Mouse (Mus musculus) heart, embryonic 12.5 days (tissue): ENCODE measurements around the gene Gm36028. TPM values are rescaled to one million over a fixed set of nuclear protein-coding genes. Genes with fewer than 3 reads are reported as not detected.

Experiments used
- ATAC-seq: fragments of 200-750 bp; cut with Nextera tagmentation; 2 replicates; pipeline ENCODE4 v1.8.0; 2017; ENCODE audit warnings: moderate TSS enrichment, moderate library complexity; ENCODE audit not compliant: insufficient number of reproducible peaks, low FRiP score
- H3K27ac ChIP-seq: fragments of 300-500 bp; sonication (generic); 2 replicates; pipeline ENCODE4 v1.5.1; 2016; ENCODE audit warnings: mild to moderate bottlenecking, moderate library complexity; ENCODE audit not compliant: poor library complexity, severe bottlenecking
- H3K27me3 ChIP-seq: fragments of 300-500 bp; sonication (generic); replicated peaks from 2 replicates; pipeline ENCODE4 v1.6.1; 2016; ENCODE audit warnings: mild to moderate bottlenecking, moderate library complexity
- H3K36me3 ChIP-seq: fragments of 300-500 bp; sonication (generic); 2 replicates; pipeline ENCODE4 v1.6.1; 2016; ENCODE audit warnings: mild to moderate bottlenecking, moderate library complexity
- H3K4me1 ChIP-seq: fragments of 300-500 bp; sonication (generic); replicated peaks from 2 replicates; pipeline ENCODE4 v1.6.1; 2016; ENCODE audit warnings: mild to moderate bottlenecking
- H3K4me2 ChIP-seq: fragments of 300-500 bp; sonication (generic); 2 replicates; pipeline ENCODE4 v1.6.1; 2016; ENCODE audit warnings: mild to moderate bottlenecking, moderate library complexity
- H3K4me3 ChIP-seq: fragments of 300-500 bp; sonication (generic); 2 replicates; pipeline ENCODE4 v1.5.1; 2016; ENCODE audit warnings: mild to moderate bottlenecking
- H3K9ac ChIP-seq: fragments of 300-500 bp; sonication (generic); 2 replicates; pipeline ENCODE4 v1.6.1; 2016; ENCODE audit warnings: mild to moderate bottlenecking, moderate library complexity
- H3K9me3 ChIP-seq: fragments of 300-500 bp; sonication (generic); replicated peaks from 2 replicates; pipeline ENCODE4 v1.6.1; 2016; ENCODE audit warnings: mild to moderate bottlenecking, moderate library complexity
- WGBS: fragments of 180-500 bp; shearing (Covaris S2); methylation state at CpG from one replicate; pipeline ENCODE4 v1.1.7; 2016; 5-methylcytosine and 5-hydroxymethylcytosine counted together
- polyA plus RNA-seq: library from polyadenylated mRNA; unstranded; fragments of >200 nt; fragmentation: Nextera tagmentation; extraction: Ambion mirVana; gene quantifications from 2 replicates; pipeline ENCODE4 v1.2.1, GENCODE M21; 2016

Gene Gm36028
- polyA plus RNA-seq, 1 experiment from 2014 or later, result 0.89 TPM

GRCm38 (mm10) chr16:37878951-37879505 lies 18.1 kb upstream of the Gm36028 start:
- H3K27me3 ChIP-seq, result no peaks in the 10 kb centered on the region
- H3K36me3 ChIP-seq, result peaks cover 58% of the 10 kb centered on the region
- H3K4me3 ChIP-seq, result no peak overlapping the region
- H3K9ac ChIP-seq, result no peak overlapping the region
- H3K27ac ChIP-seq, result no peak overlapping the region
- no peaks in the 10 kb centered on the region for H3K9me3 ChIP-seq
- WGBS, result 87% methylated on average over 7 of the region's 7 CpGs
- peaks cover 17% of the 10 kb centered on the region for H3K4me1 ChIP-seq
- no peak overlapping the region for H3K4me2 ChIP-seq
- no peak for ATAC-seq

- H3K9me3 ChIP-seq, result no peaks in the 10 kb centered on the region
- H3K36me3 ChIP-seq, result peaks cover 41% of the 10 kb centered on the region
- no peak overlapping the region for H3K4me2 ChIP-seq
- H3K9ac ChIP-seq, result no peak overlapping the region
- peaks cover 17% of the 10 kb centered on the region for H3K4me1 ChIP-seq
- H3K27me3 ChIP-seq, result no peaks in the 10 kb centered on the region
- ATAC-seq, result no peak
- H3K4me3 ChIP-seq, result no peak overlapping the region
- 96% methylated on average over 3 of the region's 3 CpGs for WGBS
- H3K27ac ChIP-seq, result no peak overlapping the region
Measured at GRCm38 (mm10) chr16:37877406-37877805, 16.5 kb upstream of the Gm36028 start.

DNA sequence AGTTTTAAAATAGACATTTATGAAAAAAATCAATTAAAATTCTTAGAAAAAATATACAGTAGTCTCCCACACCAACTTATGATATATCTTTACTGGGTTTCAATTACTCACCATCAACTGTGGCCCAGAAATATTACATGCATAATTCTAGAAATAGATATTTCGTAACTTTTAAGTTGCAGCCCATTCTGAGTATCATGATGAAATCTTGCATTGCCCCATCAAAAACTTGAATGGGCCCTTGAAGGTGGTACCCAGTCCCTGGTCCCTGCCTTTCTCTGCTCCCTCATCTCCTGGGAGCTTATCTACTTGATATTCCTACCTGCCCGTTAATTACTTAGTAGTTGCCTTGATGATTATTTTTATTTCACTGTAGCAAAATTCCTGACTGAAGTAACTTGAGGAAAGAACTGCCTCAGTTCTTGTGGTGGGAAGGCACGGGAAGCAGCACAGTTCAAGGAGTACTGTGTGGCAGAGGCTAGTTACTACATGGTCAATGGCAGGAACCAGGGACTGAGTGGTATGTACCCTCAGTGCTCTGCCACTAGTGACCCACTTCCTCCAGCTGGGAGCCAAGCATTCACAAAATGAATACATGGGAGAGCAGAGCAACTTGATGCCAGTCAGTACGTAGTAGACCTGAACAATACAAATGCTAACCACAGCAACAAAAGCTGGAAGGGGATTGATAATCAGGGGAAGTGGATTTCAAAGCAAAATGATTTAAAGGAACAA lies 13.7 kb upstream of the Gm36028 start:
- Histone ChIP-seq H3K9me3 (no peaks in the 10 kb centered on the region), H3K4me3 (no peak overlapping the region), H3K9ac (no peak overlapping the region), H3K27me3 (no peaks in the 10 kb centered on the region), H3K4me2 (no peak overlapping the region), H3K4me1 (peaks cover 28% of the 10 kb centered on the region), H3K27ac (no peak overlapping the region), H3K36me3 (peaks cover 25% of the 10 kb centered on the region)
- WGBS, result 78% methylated on average over 4 of the region's 4 CpGs
- ATAC-seq, result no peak

DNA sequence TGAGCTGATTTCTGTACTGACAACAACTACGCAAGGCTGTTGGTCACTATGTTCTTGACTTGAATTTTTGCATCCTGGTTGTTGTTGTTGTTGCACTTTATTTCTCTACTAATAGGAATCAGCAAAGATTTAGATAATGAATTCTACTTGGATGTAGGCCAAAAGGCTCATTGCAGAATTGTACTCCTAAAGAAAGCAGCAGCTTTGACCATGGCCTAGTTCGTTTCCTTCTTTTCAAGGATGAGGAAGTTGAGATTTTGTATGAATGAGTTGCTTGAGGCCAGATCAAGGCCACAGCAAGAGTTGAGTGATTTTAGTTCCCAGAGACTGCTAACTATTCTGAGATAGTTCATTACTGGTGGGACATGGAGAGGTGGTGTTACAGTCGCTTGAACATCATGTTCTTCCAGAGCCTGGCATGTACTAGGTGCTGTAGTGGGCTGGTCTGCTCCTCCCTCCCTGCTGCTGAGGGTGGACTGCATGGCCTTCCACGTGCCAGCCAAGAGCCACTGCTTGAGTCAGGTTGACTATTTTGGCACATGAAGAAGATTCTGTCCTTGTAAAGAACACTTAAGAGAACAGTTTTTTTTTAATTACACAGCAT lies 10.3 kb upstream of the Gm36028 start:
- H3K27ac ChIP-seq, result no peak overlapping the region
- H3K4me1 ChIP-seq, result peaks cover 24% of the 10 kb centered on the region
- H3K4me2 ChIP-seq, result peak overlapping the region; percentile 29
- H3K4me3 ChIP-seq, result no peak overlapping the region
- ATAC-seq, result no peak
- 71% methylated on average over 4 of the region's 4 CpGs for WGBS
- no peaks in the 10 kb centered on the region for H3K27me3 ChIP-seq
- H3K36me3 ChIP-seq, result no peaks in the 10 kb centered on the region
- no peak overlapping the region for H3K9ac ChIP-seq
- no peaks in the 10 kb centered on the region for H3K9me3 ChIP-seq

DNA sequence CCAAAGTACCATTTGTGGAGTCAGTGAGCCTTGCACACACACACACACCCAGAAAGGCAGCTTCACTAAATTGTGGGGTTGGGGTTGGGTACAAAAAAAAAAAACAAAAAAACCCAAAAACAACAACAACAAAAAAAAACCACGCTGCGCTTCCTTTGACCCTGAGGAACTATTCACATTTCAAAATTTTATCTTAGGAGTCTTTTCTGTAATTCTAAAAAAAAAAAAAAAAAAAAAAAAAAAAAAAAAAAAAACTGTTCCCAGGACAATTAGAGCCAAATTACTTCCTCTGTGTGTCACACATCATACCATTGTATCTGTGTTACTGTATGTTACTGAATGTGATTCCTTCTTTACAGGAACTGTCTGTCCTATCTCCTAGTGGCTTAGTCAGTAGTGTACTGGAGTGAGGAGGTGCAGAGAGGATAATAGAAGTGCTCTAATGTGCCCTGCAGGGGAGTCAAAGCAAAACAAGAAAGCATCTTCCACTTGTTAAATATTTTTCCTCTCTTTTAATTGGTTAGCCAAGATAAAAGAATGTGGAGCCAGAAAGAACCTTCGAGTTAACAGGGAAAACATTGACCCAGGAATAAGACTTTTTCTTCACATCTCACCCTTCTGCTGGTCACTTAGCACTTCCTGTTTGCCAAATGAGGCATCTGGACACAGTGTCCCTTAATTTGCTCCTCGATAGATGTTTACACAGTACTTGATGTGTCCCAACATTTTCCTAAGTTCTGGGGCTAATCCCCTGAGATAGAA lies 8.7 kb upstream of the Gm36028 start:
- H3K36me3 ChIP-seq, result no peaks in the 10 kb centered on the region
- H3K27ac ChIP-seq, result peak overlapping the region; percentile 99
- H3K9me3 ChIP-seq, result no peaks in the 10 kb centered on the region
- WGBS, result 22% methylated on average over 4 of the region's 4 CpGs
- H3K4me1 ChIP-seq, result peaks cover 21% of the 10 kb centered on the region
- H3K4me3 ChIP-seq, result peak overlapping the region; percentile 77
- no peaks in the 10 kb centered on the region for H3K27me3 ChIP-seq
- peak overlapping the region; percentile 94 for H3K9ac ChIP-seq
- H3K4me2 ChIP-seq, result peak overlapping the region; percentile 70
- ATAC-seq, result no peak

- no peaks in the 10 kb centered on the region for H3K36me3 ChIP-seq
- peak overlapping the region; percentile 94 for H3K9ac ChIP-seq
- ATAC-seq, result peak; percentile 64
- peak overlapping the region; percentile 70 for H3K4me2 ChIP-seq
- H3K4me3 ChIP-seq, result peak overlapping the region; percentile 77
- H3K27ac ChIP-seq, result peak overlapping the region; percentile 99
- no peaks in the 10 kb centered on the region for H3K9me3 ChIP-seq
- no peaks in the 10 kb centered on the region for H3K27me3 ChIP-seq
- H3K4me1 ChIP-seq, result peaks cover 19% of the 10 kb centered on the region
- WGBS, result under 1% methylated on average over 81 of the region's 87 CpGs
Measured at GRCm38 (mm10) chr16:37868506-37869469, 7.8 kb upstream of the Gm36028 start.

GRCm38 (mm10) chr16:37867791-37868505 lies 7.0 kb upstream of the Gm36028 start, which contains the start of gene Lrrc58:
Gene Lrrc58, plus strand, starts transcription at chr16:37868389.
- Histone ChIP-seq H3K36me3 (no peaks in the 10 kb centered on the region), H3K4me1 (peaks cover 19% of the 10 kb centered on the region), H3K4me2 (peak within 1 kb of the TSS; percentile 70), H3K27me3 (no peaks in the 10 kb centered on the region), H3K9ac (peak within 1 kb of the TSS; percentile 94), H3K4me3 (peak within 1 kb of the TSS; percentile 77), H3K27ac (peak within 1 kb of the TSS; percentile 99), H3K9me3 (no peaks in the 10 kb centered on the region)
- peak; percentile 94 for ATAC-seq
- WGBS, result 1% methylated on average over 86 of the region's 86 CpGs

- H3K4me1 ChIP-seq, result peaks cover 14% of the 10 kb centered on the region
- no peak overlapping the region for H3K27ac ChIP-seq
- no peak overlapping the region for H3K4me2 ChIP-seq
- no peaks in the 10 kb centered on the region for H3K36me3 ChIP-seq
- H3K4me3 ChIP-seq, result no peak overlapping the region
- H3K9me3 ChIP-seq, result 0 out of 2 replicates have a peak, but pooled peaks cover 5% of the 10 kb centered on the region
- H3K27me3 ChIP-seq, result no peaks in the 10 kb centered on the region
- no peak for ATAC-seq
- H3K9ac ChIP-seq, result no peak overlapping the region
- WGBS, result 87% methylated on average over 9 of the region's 9 CpGs
Measured at GRCm38 (mm10) chr16:37865841-37866240, 4.9 kb upstream of the Gm36028 start.

GRCm38 (mm10) chr16:37863876-37864275 lies 2.9 kb upstream of the Gm36028 start:
- no peak for ATAC-seq
- WGBS, result 75% methylated on average over 3 of the region's 3 CpGs
- H3K36me3 ChIP-seq, result no peaks in the 10 kb centered on the region

DNA sequence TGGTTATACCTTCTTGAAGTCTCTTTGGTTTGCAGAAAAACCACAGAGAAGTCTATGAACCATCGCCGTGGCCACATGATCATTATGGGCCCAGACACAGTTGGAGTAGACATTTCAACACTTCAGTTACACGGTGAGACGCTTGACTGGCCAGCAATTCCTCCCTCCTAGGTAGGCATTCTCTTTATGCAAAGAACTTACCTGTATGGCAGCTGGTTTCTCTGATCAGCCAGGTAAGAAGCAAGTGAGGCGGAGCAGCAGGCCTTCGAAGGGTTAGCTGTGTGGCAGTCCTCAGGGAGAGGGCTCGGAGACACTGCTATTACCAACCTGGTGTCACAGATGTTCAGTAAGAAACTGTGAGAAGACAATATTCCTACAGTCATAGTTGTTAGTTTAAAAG lies 733 bp downstream of the Gm36028 start:
- peaks cover 20% of the 10 kb centered on the region for H3K4me1 ChIP-seq
- no peak overlapping the region for H3K4me3 ChIP-seq
- whole genome bisulfite sequencing, result 70% methylated on average over 7 of the region's 7 CpGs
- no peaks in the 10 kb centered on the region for H3K36me3 ChIP-seq
- H3K9me3 ChIP-seq, result 0 out of 2 replicates have a peak, but pooled peaks cover 5% of the 10 kb centered on the region
- no peak overlapping the region for H3K9ac ChIP-seq
- no peak for ATAC-seq
- H3K27me3 ChIP-seq, result no peaks in the 10 kb centered on the region
- no peak overlapping the region for H3K4me2 ChIP-seq
- no peak overlapping the region for H3K27ac ChIP-seq

More at GRCm38 (mm10) chr16:37863876-37864275, 2.9 kb upstream of the Gm36028 start:
- H3K4me2 ChIP-seq, result no peak overlapping the region
- no peaks in the 10 kb centered on the region for H3K27me3 ChIP-seq
- H3K9ac ChIP-seq, result no peak overlapping the region
- H3K4me1 ChIP-seq, result peaks cover 12% of the 10 kb centered on the region
- 0 out of 2 replicates have a peak, but pooled peaks cover 5% of the 10 kb centered on the region for H3K9me3 ChIP-seq
- H3K27ac ChIP-seq, result no peak overlapping the region
- no peak overlapping the region for H3K4me3 ChIP-seq
